8 mouse cellular contexts compared by ENCODE assay signal in genomic region chr16:35587046-35587779, GRCm38 (mm10). TPM values are rescaled to one million over a fixed set of nuclear protein-coding genes. Genes with fewer than 3 reads are reported as not detected.
DNase-seq lines count a peak whose midpoint lies in the region; ATAC-seq and TF ChIP-seq lines count a peak whose summit lies in the region.

No protein-coding gene starts in this region.

- peak overlapping the region; percentile 45; the same call in 1 of the 2 replicates for H3K4me2 ChIP-seq in kidney, postnatal 0 days (ENCODE audit: low read length)
- 0 out of 2 replicates have a peak overlapping the region, but pooled peaks have one; percentile 42 for H3K4me2 ChIP-seq in embryonic facial prominence, embryonic 15.5 days (replicated peaks)
- peak overlapping the region; percentile 49 for H3K4me2 ChIP-seq in hindbrain, embryonic 15.5 days
- H3K4me2 ChIP-seq in neural tube, embryonic 13.5 days: peak overlapping the region; percentile 47

- H3K9me3 ChIP-seq in kidney, postnatal 0 days (replicated peaks; ENCODE audit: low read length): no peaks in the 10 kb centered on the region
- H3K9me3 ChIP-seq in embryonic facial prominence, embryonic 15.5 days (replicated peaks): no peaks in the 10 kb centered on the region
- H3K9me3 ChIP-seq in hindbrain, embryonic 15.5 days: no peaks in the 10 kb centered on the region
- no peaks in the 10 kb centered on the region for H3K9me3 ChIP-seq in neural tube, embryonic 13.5 days

- no peak for DNase-seq in kidney, postnatal 0 days (ENCODE audit: low spot score)
- no peak for DNase-seq in kidney, adult 8-10 months
- DNase-seq in gastrocnemius, postnatal 25 days: no peak
- DNase-seq in thymus, postnatal 10 days (ENCODE audit: low spot score in 2 of 2): no peak
- no peak for DNase-seq in thymus, adult 18-20 months

- no peak for TF ChIP-seq CTCF in kidney, postnatal 0 days (IDR thresholded peaks at IDR 0.05; ENCODE audit: low read depth)

- H3K27me3 ChIP-seq in kidney, postnatal 0 days (ENCODE audit: insufficient read depth, low read length): no peaks in the 10 kb centered on the region
- no peaks in the 10 kb centered on the region; the same call in 1 of the 2 replicates for H3K27me3 ChIP-seq in embryonic facial prominence, embryonic 15.5 days
- no peaks in the 10 kb centered on the region for H3K27me3 ChIP-seq in hindbrain, embryonic 15.5 days
- H3K27me3 ChIP-seq in neural tube, embryonic 13.5 days: no peaks in the 10 kb centered on the region

- H3K4me3 ChIP-seq in kidney, postnatal 0 days (replicated peaks; ENCODE audit: low read depth, low read length): no peak overlapping the region
- no peak overlapping the region for H3K4me3 ChIP-seq in embryonic facial prominence, embryonic 15.5 days (replicated peaks)
- no peak overlapping the region for H3K4me3 ChIP-seq in hindbrain, embryonic 15.5 days
- H3K4me3 ChIP-seq in neural tube, embryonic 13.5 days: no peak overlapping the region

- 75% methylated on average over 8 of the region's 8 CpGs for WGBS in kidney, postnatal 0 days
- 61% methylated on average over 8 of the region's 8 CpGs for WGBS in embryonic facial prominence, embryonic 15.5 days
- 36% methylated on average over 8 of the region's 8 CpGs for WGBS in hindbrain, embryonic 15.5 days
- WGBS in neural tube, embryonic 13.5 days: 48% methylated on average over 8 of the region's 8 CpGs

- ATAC-seq in kidney, postnatal 0 days (replicated peaks; ENCODE audit: low FRiP score, low read depth): no peak
- no peak for ATAC-seq in embryonic facial prominence, embryonic 15.5 days (ENCODE audit: insufficient number of reproducible peaks, low FRiP score, low TSS enrichment, low read depth)
- ATAC-seq in hindbrain, embryonic 15.5 days (ENCODE audit: low FRiP score, low read depth): no peak
- ATAC-seq in neural tube, embryonic 13.5 days (ENCODE audit: low read depth): 0 out of 2 replicates have a peak, but pooled peaks have one; percentile 0

- no peak overlapping the region for H3K27ac ChIP-seq in kidney, postnatal 0 days
- no peak overlapping the region for H3K27ac ChIP-seq in embryonic facial prominence, embryonic 15.5 days (replicated peaks)
- H3K27ac ChIP-seq in hindbrain, embryonic 15.5 days (replicated peaks): peak overlapping the region; percentile 43
- peak overlapping the region; percentile 76 for H3K27ac ChIP-seq in neural tube, embryonic 13.5 days (replicated peaks)

- H3K9ac ChIP-seq in kidney, postnatal 0 days (ENCODE audit: low read depth, low read length): no peak overlapping the region
- no peak overlapping the region for H3K9ac ChIP-seq in embryonic facial prominence, embryonic 15.5 days
- no peak overlapping the region for H3K9ac ChIP-seq in hindbrain, embryonic 15.5 days
- H3K9ac ChIP-seq in neural tube, embryonic 13.5 days: peak overlapping the region; percentile 58; the same call in 1 of the 2 replicates

- no peaks in the 10 kb centered on the region for H3K36me3 ChIP-seq in kidney, postnatal 0 days (ENCODE audit: insufficient read depth, low read length)
- no peaks in the 10 kb centered on the region for H3K36me3 ChIP-seq in embryonic facial prominence, embryonic 15.5 days
- no peaks in the 10 kb centered on the region for H3K36me3 ChIP-seq in hindbrain, embryonic 15.5 days
- no peaks in the 10 kb centered on the region for H3K36me3 ChIP-seq in neural tube, embryonic 13.5 days

- peaks cover 6% of the 10 kb centered on the region for H3K4me1 ChIP-seq in kidney, postnatal 0 days (replicated peaks; ENCODE audit: insufficient read depth, low read length)
- peaks cover 41% of the 10 kb centered on the region for H3K4me1 ChIP-seq in embryonic facial prominence, embryonic 15.5 days
- H3K4me1 ChIP-seq in hindbrain, embryonic 15.5 days (replicated peaks): peaks cover 55% of the 10 kb centered on the region
- H3K4me1 ChIP-seq in neural tube, embryonic 13.5 days (replicated peaks): peaks cover 93% of the 10 kb centered on the region

RNA-seq across cellular contexts. Expression of gene Sema5b, which starts 46.3 kb away (rescaled TPM):
- polyA plus RNA-seq in kidney, postnatal 0 days (2015; fragmentation: Nextera tagmentation; extraction: Ambion mirVana): 1.7 and 2.2 TPM in 2 replicates
- 6.3 and 6.8 TPM in 2 replicates for polyA plus RNA-seq in embryonic facial prominence, embryonic 15.5 days (2015; fragmentation: Nextera tagmentation; extraction: Ambion mirVana)
- polyA plus RNA-seq in hindbrain, embryonic 15.5 days (2015; fragmentation: Nextera tagmentation; extraction: Ambion mirVana): 19.8 and 25.6 TPM in 2 replicates
- 24.0 and 27.4 TPM in 2 replicates for polyA plus RNA-seq in neural tube, embryonic 13.5 days (2015; fragmentation: Nextera tagmentation; extraction: Ambion mirVana)
- total RNA-seq in gastrocnemius, postnatal 25 days (2021): under 1 TPM; 0.20 to 0.35 TPM

Comparison
In these comparisons a context has a peak if more than half of its experiments do, and no peak if none do; other contexts are left out.
1. H3K27ac ChIP-seq: peak in hindbrain, embryonic 15.5 days (single experiment) and neural tube, embryonic 13.5 days (single experiment); none in kidney, postnatal 0 days (single experiment) and embryonic facial prominence, embryonic 15.5 days (single experiment).
2. Peak in every context shown above with its lines, with median percentiles within 50 percentile points of each other: H3K4me2 ChIP-seq.